Mouse (Mus musculus): ENCODE results near the gene Pebp1. TPM values are rescaled to one million over a fixed set of nuclear protein-coding genes. Genes with fewer than 3 reads are reported as not detected.

The Pebp1 gene
- polyA plus RNA-seq, 1 experiment from 2014 or later: 644 TPM

DNA sequence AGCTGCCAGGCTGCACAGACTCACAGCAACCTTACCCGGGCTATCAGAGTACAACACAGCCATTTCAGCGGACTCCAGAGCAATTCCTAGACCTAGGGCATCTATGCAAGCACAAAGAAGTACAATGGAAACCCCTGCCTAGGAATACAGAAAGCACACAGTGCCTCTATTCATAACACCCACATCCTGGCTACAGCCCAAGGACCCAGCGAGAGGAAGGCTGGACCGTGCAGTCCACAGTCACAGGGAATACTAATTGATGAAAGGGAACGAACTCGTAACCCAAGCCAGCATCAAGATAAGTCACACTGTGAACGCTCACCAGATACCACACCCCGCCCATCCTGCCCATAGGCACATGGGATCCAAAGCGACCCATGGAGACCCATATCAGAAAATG lies 3.4 kb downstream of the Pebp1 start:
- no peak overlapping the region for H3K4me3 ChIP-seq (replicated peaks)
- H3K9ac ChIP-seq: no peak overlapping the region
- H3K4me2 ChIP-seq: no peak overlapping the region
- H3K4me1 ChIP-seq: peaks cover 17% of the 10 kb centered on the region
- no peaks in the 10 kb centered on the region for H3K9me3 ChIP-seq
- peaks cover 20% of the 10 kb centered on the region; the same call in 1 of the 2 replicates for H3K36me3 ChIP-seq
- no peak overlapping the region for H3K27ac ChIP-seq
- WGBS: 74% methylated on average over 9 of the region's 9 CpGs
- H3K27me3 ChIP-seq (replicated peaks): no peaks in the 10 kb centered on the region
- no peak for ATAC-seq (ENCODE audit: insufficient read depth, low FRiP score, low read depth)

DNA sequence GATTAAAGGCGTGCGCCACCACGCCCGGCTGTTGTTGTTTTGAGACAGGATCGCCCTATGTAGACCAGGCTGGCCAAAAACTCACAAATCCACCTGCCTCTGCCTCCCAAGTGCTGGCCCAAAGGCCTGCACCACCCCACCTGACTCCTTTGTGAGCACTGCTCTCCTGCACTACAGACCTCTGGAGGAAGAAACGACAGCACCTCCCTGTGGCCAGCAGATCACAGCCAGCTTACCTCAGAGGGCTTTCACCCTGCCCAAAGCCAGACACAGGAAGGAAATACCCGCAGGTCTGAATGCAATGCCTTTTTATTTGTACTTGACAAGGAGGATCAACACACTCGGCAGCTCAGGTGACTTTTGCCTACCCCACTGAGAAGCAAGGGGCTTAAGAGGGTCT lies 5.1 kb downstream of the Pebp1 start:
- WGBS: 84% methylated on average over 8 of the region's 8 CpGs
- Histone ChIP-seq H3K4me1 (peaks cover 13% of the 10 kb centered on the region), H3K9ac (no peak overlapping the region), H3K27ac (no peak overlapping the region), H3K27me3 (replicated peaks) (no peaks in the 10 kb centered on the region), H3K9me3 (no peaks in the 10 kb centered on the region), H3K4me3 (replicated peaks) (no peak overlapping the region), H3K36me3 (peaks cover 20% of the 10 kb centered on the region; the same call in 1 of the 2 replicates), H3K4me2 (no peak overlapping the region)
- ATAC-seq (ENCODE audit: insufficient read depth, low FRiP score, low read depth): no peak

DNA sequence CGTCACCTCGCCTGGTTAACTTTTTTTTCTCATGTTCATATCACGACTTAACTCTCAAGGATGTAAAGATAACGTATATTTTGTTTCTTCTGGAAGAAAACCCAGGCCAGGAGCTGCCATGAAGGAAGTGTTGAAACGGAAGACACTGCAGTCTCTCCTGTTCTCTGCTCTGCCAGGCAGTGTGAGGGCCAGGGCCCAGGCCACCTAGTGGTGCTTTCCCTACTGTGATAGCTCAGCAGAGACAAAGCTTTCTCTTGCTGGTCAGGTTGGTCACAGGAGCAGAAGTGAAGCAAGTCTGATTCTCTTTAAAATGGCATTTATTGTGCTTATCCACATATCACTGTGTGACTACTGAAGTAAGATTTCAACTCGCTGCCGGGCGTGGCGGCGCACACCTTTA lies 5.9 kb downstream of the Pebp1 start:
- H3K9ac ChIP-seq: no peak overlapping the region
- peaks cover 20% of the 10 kb centered on the region; the same call in 1 of the 2 replicates for H3K36me3 ChIP-seq
- peaks cover 13% of the 10 kb centered on the region for H3K4me1 ChIP-seq
- no peak overlapping the region for H3K4me3 ChIP-seq (replicated peaks)
- no peak overlapping the region for H3K4me2 ChIP-seq
- H3K27ac ChIP-seq: no peak overlapping the region
- H3K9me3 ChIP-seq: no peaks in the 10 kb centered on the region
- no peaks in the 10 kb centered on the region for H3K27me3 ChIP-seq (replicated peaks)
- ATAC-seq (ENCODE audit: insufficient read depth, low FRiP score, low read depth): no peak
- WGBS: 90% methylated on average over 10 of the region's 10 CpGs

DNA sequence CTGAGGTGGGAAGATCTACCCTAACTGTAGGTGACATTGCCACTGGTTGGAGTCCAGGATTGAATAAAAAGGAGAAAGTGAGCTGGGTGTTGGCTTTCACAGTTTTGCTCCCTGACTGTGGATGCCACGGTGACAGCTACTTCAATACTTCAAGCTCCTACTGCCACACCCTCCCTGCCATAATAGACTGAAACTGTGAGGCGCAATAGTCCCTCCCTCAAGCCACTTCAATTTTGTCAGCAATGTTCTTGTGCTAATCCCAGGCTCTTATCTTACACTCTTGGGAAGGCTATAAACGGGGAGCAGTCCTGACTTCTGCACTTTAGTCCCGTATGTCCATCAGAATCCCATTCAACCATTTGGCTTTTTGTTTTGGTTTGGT lies 7.8 kb downstream of the Pebp1 start:
- 58% methylated on average over 4 of the region's 4 CpGs for WGBS
- H3K9me3 ChIP-seq: no peaks in the 10 kb centered on the region
- peaks cover 20% of the 10 kb centered on the region; the same call in 1 of the 2 replicates for H3K36me3 ChIP-seq
- H3K27ac ChIP-seq: peak overlapping the region; percentile 71; the same call in 1 of the 2 replicates
- ATAC-seq (ENCODE audit: insufficient read depth, low FRiP score, low read depth): no peak; the same call in 1 of the 2 replicates
- H3K4me3 ChIP-seq (replicated peaks): no peak overlapping the region
- no peaks in the 10 kb centered on the region for H3K27me3 ChIP-seq (replicated peaks)
- peaks cover 8% of the 10 kb centered on the region; the same call in 1 of the 2 replicates for H3K4me1 ChIP-seq
- no peak overlapping the region for H3K4me2 ChIP-seq
- no peak overlapping the region for H3K9ac ChIP-seq

DNA sequence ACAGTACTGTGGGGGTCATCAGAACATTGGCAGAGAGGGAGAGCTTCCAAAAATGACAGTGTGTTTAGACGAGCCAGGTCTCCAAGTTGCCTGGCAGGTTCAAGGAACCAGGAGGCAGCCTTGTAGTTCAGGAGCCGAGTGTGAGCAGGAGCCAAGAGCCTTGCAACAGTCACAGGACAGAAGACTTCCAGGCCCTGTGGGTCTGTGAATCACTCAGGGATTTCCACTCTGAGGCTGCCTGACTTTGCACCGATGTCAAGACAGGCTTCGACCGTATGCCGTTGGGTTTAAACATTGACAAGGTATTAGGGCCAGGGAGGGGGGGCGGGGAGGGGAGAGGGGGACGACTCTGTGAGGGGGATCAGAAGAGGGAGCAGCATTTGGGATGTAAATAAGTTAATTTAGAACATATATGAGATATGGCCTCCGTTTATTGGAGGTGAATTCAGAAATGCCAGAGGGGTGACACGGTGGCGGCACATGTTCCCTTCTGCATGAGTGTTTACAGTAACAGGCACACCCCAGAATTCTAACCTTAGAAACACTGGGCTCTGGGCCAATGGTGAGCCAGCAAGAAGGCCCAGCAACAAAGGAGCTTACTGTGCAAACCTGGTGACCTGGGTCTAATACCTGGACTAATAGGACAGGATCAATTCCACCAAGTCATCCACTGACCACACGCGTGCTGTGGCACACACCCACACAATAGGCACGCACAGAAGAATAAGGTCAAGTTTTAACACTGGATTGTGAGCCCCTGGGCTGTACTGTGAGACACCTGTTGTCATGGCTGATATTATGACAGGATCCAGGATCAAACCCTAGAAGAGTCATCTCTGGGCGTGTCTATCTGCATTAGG lies 8.4 kb downstream of the Pebp1 start:
- Histone ChIP-seq H3K27me3 (replicated peaks) (no peaks in the 10 kb centered on the region), H3K9me3 (no peaks in the 10 kb centered on the region), H3K4me3 (replicated peaks) (no peak overlapping the region), H3K4me2 (no peak overlapping the region), H3K9ac (no peak overlapping the region), H3K36me3 (peaks cover 13% of the 10 kb centered on the region; the same call in 1 of the 2 replicates), H3K27ac (peak overlapping the region; percentile 71; the same call in 1 of the 2 replicates), H3K4me1 (peaks cover 8% of the 10 kb centered on the region; the same call in 1 of the 2 replicates)
- whole genome bisulfite sequencing: 66% methylated on average over 15 of the region's 15 CpGs
- no peak for ATAC-seq (ENCODE audit: insufficient read depth, low FRiP score, low read depth)

DNA sequence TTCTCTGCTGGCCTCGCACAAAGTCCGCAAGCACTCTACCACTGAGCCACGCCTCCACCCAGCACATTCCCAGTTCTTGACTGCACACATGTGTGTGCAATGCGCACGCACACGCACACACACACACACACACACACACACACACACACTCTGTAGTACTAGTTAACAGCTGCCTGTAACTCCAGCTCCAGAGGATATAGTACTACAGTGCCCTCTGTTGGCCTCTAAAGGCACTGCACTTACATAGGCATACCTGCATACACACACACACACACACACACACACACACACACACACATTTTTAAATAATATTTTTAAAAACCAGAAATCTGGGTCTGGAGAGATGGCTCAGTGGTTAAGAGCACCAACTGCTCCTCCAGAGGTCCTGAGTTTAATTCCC lies 9.6 kb downstream of the Pebp1 start:
- no peak for ATAC-seq (ENCODE audit: insufficient read depth, low FRiP score, low read depth)
- no peak overlapping the region for H3K4me3 ChIP-seq (replicated peaks)
- 91% methylated on average over 6 of the region's 6 CpGs for WGBS

DNA sequence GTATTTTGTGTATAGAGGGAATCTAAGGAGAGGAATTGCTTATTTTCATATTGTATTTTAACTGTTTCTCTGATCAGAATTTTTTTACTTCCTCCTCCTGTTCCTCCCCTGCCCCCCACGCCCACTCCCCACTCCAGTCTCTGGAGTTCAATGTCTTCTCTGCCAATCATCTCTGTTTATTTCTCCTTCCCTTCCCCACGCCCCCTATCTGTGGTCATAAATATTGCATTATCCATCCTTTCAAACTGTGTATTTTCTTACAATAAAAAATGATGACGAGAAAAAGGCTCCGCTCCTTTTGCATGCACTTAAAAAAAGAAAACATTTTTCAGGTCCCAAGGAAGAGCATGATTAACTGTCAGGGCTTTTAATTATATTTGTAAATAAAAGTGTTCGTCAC lies 12.6 kb downstream of the Pebp1 start:
- WGBS: 56% methylated on average over 5 of the region's 5 CpGs
- Histone ChIP-seq H3K4me3 (replicated peaks) (no peak overlapping the region), H3K9ac (no peak overlapping the region), H3K9me3 (no peaks in the 10 kb centered on the region), H3K27me3 (replicated peaks) (no peaks in the 10 kb centered on the region), H3K27ac (no peak overlapping the region), H3K4me2 (no peak overlapping the region), H3K36me3 (peaks cover 3% of the 10 kb centered on the region; the same call in 1 of the 2 replicates), H3K4me1 (peaks cover 6% of the 10 kb centered on the region; the same call in 1 of the 2 replicates)
- ATAC-seq (ENCODE audit: insufficient read depth, low FRiP score, low read depth): no peak

More for the DNA sequence above, 9.6 kb downstream of the Pebp1 start:
- H3K9ac ChIP-seq: no peak overlapping the region
- peaks cover 12% of the 10 kb centered on the region; the same call in 1 of the 2 replicates for H3K36me3 ChIP-seq
- H3K4me1 ChIP-seq: peaks cover 8% of the 10 kb centered on the region; the same call in 1 of the 2 replicates
- no peak overlapping the region for H3K4me2 ChIP-seq
- H3K27ac ChIP-seq: no peak overlapping the region
- H3K27me3 ChIP-seq (replicated peaks): no peaks in the 10 kb centered on the region
- no peaks in the 10 kb centered on the region for H3K9me3 ChIP-seq

DNA sequence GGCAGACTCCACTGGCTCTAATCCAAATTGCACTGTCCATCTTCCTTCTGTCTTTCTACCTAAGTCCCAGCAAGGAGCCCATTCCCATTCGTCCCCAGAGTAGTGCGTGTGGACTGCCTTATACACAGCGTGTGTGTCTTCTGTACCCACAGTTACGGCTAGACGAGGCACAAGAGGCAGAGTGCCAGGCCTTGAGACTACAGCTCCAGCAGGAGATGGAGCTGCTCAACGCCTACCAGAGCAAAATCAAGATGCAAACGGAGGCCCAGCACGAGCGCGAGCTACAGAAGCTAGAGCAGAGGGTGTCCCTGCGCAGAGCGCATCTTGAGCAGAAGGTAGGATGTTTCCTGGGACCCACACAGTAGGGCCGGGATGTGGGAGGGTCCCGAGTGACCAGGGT lies 15.5 kb downstream of the Pebp1 start:
- H3K27ac ChIP-seq: no peak overlapping the region
- H3K27me3 ChIP-seq (replicated peaks): no peaks in the 10 kb centered on the region
- ATAC-seq (ENCODE audit: insufficient read depth, low FRiP score, low read depth): no peak
- H3K9ac ChIP-seq: no peak overlapping the region
- H3K9me3 ChIP-seq: no peaks in the 10 kb centered on the region
- H3K4me1 ChIP-seq: no peaks in the 10 kb centered on the region
- H3K4me2 ChIP-seq: no peak overlapping the region
- whole genome bisulfite sequencing: 91% methylated on average over 14 of the region's 14 CpGs
- peaks cover 3% of the 10 kb centered on the region; the same call in 1 of the 2 replicates for H3K36me3 ChIP-seq
- H3K4me3 ChIP-seq (replicated peaks): no peak overlapping the region

DNA sequence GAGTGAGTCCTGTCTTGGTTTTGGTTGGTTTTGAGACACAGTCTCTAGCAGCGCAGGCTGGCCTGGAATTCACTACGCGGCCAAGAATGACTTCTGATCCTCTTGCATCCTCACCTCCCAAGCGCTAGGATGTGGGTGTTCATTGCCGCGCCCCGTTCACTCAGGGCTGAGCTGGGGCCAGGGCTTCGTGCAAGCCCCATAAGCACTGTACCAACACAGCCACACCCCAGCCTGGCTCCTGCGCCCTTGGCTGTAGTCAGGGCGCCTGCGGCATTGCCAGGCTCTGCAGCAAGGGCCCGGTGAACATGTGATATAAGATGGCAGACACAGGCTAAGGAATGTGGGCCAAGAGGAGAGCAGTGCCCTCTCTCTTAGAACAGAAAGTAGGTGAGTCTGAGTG lies 18.0 kb downstream of the Pebp1 start:
- Histone ChIP-seq H3K4me3 (replicated peaks) (no peak overlapping the region), H3K36me3 (peaks cover 7% of the 10 kb centered on the region; the same call in 1 of the 2 replicates), H3K9me3 (no peaks in the 10 kb centered on the region), H3K9ac (no peak overlapping the region), H3K4me2 (no peak overlapping the region), H3K27ac (no peak overlapping the region), H3K27me3 (replicated peaks) (no peaks in the 10 kb centered on the region), H3K4me1 (no peaks in the 10 kb centered on the region)
- 90% methylated on average over 12 of the region's 12 CpGs for WGBS
- no peak for ATAC-seq (ENCODE audit: insufficient read depth, low FRiP score, low read depth)

DNA sequence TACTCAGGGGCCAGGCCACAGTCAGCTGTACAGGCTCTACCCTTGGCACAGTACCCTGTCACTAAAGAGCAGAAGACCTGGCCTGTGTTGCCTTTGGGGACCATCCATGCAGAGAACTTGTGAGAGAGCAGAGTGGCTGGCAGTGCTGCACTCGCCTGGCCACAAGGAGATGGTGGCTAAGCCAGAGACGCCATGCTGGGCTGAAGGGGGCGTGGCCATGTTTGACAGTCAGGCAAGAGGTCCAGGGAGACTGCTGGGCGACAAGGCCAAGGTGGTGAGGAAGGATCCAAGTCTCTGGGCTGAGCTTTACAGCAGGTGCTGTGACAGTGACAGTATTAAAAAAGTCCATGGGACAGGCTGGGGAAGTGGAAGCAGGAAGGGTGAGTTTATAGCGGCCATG lies 18.7 kb downstream of the Pebp1 start:
- no peak overlapping the region for H3K9ac ChIP-seq
- H3K9me3 ChIP-seq: no peaks in the 10 kb centered on the region
- no peak overlapping the region for H3K4me3 ChIP-seq (replicated peaks)
- WGBS: 57% methylated on average over 5 of the region's 5 CpGs
- no peaks in the 10 kb centered on the region for H3K27me3 ChIP-seq (replicated peaks)
- no peak overlapping the region for H3K4me2 ChIP-seq
- H3K4me1 ChIP-seq: no peaks in the 10 kb centered on the region
- peaks cover 10% of the 10 kb centered on the region for H3K36me3 ChIP-seq
- H3K27ac ChIP-seq: no peak overlapping the region
- no peak for ATAC-seq (ENCODE audit: insufficient read depth, low FRiP score, low read depth)

DNA sequence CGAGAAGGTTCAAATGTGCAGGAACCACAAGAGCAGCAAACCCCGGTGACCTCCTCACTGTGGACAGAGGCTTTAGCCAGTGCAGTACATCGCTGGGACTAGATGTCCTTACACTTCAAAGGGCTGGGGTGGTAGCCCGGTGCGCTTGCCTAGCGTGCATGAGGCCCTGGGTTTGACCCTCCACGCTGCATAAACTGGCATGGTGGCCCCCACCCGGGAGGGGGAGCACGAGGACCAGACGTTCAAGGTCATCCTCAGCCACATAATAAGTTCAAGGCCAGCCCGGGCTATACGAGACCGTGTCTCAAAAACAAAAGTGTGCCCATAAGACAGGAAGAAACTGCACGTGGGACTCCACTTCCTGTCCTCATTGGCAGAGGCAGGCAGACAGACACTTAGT lies 19.5 kb downstream of the Pebp1 start:
- Histone ChIP-seq H3K9ac (no peak overlapping the region), H3K4me2 (no peak overlapping the region), H3K4me1 (no peaks in the 10 kb centered on the region), H3K4me3 (replicated peaks) (no peak overlapping the region), H3K27ac (no peak overlapping the region), H3K27me3 (replicated peaks) (no peaks in the 10 kb centered on the region), H3K9me3 (no peaks in the 10 kb centered on the region), H3K36me3 (peaks cover 14% of the 10 kb centered on the region)
- 79% methylated on average over 14 of the region's 14 CpGs for WGBS
- no peak for ATAC-seq (ENCODE audit: insufficient read depth, low FRiP score, low read depth)

DNA sequence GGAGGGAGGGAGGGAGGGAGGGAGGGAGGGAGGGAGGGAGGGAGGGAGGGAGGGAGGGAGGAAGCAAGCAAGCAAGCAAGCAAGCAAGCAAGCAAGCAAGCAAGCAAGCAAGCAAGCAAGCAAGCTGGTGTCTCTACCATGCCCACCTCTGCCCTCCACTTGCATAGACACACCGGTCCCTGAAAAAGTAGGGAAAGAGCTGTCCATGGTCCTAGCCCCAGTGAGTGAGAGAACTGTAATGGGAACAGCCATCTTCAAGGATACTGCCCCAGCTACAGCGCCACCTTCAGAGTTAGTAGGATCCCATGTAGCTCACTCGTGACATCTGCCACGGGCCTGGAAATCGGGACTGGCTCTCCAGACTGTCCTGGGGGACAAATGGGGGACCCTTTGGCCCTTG lies 22.7 kb downstream of the Pebp1 start:
- Histone ChIP-seq H3K27ac (no peak overlapping the region), H3K4me3 (replicated peaks) (no peak overlapping the region), H3K9me3 (no peaks in the 10 kb centered on the region), H3K4me2 (no peak overlapping the region), H3K36me3 (peaks cover 19% of the 10 kb centered on the region), H3K27me3 (replicated peaks) (no peaks in the 10 kb centered on the region), H3K9ac (no peak overlapping the region), H3K4me1 (no peaks in the 10 kb centered on the region)
- WGBS: 56% methylated on average over 5 of the region's 5 CpGs
- ATAC-seq (ENCODE audit: insufficient read depth, low FRiP score, low read depth): no peak

All from stomach, embryonic 15.5 days (tissue).